Mouse (Mus musculus): ENCODE results near the gene Prdm1. TPM values are rescaled to one million over a fixed set of nuclear protein-coding genes. Genes with fewer than 3 reads are reported as not detected.

Gene Prdm1
- polyA plus RNA-seq, 1 experiment: 1.7 TPM

DNA sequence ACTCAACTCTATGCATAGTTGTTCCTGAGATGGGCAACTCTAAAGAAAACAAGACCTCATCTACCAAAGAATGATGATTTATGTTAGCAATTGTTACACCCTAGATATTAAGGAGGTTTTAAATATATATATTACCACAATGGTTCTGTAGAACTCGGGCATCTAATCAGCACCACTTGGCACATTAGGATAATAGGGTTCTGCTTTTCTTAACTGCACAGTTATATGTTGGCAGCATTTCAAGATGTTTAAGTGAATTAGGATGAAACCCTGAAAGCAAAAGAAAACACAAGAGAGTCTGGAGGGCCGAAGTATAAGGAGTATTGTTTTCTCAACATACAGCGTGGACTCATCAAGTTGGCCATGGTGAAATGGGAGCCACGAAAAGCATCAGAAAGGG lies 92.3 kb downstream of the Prdm1 start:
- H3K4me1 ChIP-seq (replicated peaks; ENCODE audit: control insufficient read depth, insufficient read depth, low read length): no peaks in the 10 kb centered on the region
- no peaks in the 10 kb centered on the region; the same call in 1 of the 2 replicates for H3K27me3 ChIP-seq (ENCODE audit: control insufficient read depth, insufficient read depth, low read length)
- no peak for DNase-seq
- WGBS: 95% methylated on average over 4 of the region's 4 CpGs
- no peak overlapping the region for H3K4me3 ChIP-seq (ENCODE audit: control insufficient read depth, insufficient read depth, low read length)
- no peaks in the 10 kb centered on the region for H3K36me3 ChIP-seq (ENCODE audit: control insufficient read depth, insufficient read depth, low read length)
- H3K27ac ChIP-seq (ENCODE audit: control insufficient read depth, insufficient read depth, low read length): no peak overlapping the region
- TF ChIP-seq POLR2A (IDR thresholded peaks at IDR 0.05; ENCODE audit: control insufficient read depth, extremely low read depth, insufficient read depth, low read length, poor library complexity) (no peak), CTCF (IDR thresholded peaks at IDR 0.05; ENCODE audit: borderline replicate concordance, control insufficient read depth, extremely low read depth, insufficient read depth, low read length, poor library complexity) (no peak)

DNA sequence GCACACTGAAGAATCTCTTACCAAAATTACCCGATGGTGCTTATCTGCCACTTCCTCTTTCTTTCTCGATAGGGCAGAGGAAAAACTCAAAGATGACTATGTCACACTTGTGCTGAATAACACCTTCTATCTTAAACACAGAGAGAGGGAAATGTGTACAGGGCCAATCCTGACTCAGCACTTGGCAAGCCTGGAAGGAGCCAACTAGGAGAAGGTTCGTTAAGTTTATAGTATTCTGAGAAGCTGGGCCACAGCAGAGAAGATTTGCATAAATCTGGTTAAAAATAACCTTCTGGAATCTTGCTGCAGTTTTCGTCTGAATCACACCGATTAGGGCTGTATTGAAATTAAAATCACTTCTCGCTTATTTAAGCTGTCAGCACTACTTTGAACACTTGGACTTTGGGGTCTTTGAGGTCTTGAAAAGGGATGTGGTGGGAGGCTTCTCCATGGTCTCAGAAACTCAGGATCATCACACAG lies 93.6 kb downstream of the Prdm1 start:
- TF ChIP-seq POLR2A (IDR thresholded peaks at IDR 0.05; ENCODE audit: control insufficient read depth, extremely low read depth, insufficient read depth, low read length, poor library complexity) (no peak), CTCF (IDR thresholded peaks at IDR 0.05; ENCODE audit: borderline replicate concordance, control insufficient read depth, extremely low read depth, insufficient read depth, low read length, poor library complexity) (no peak)
- Histone ChIP-seq H3K4me1 (replicated peaks; ENCODE audit: control insufficient read depth, insufficient read depth, low read length) (no peaks in the 10 kb centered on the region; the same call in 1 of the 2 replicates), H3K27me3 (ENCODE audit: control insufficient read depth, insufficient read depth, low read length) (no peaks in the 10 kb centered on the region; the same call in 1 of the 2 replicates), H3K4me3 (ENCODE audit: control insufficient read depth, insufficient read depth, low read length) (no peak overlapping the region), H3K36me3 (ENCODE audit: control insufficient read depth, insufficient read depth, low read length) (no peaks in the 10 kb centered on the region), H3K27ac (ENCODE audit: control insufficient read depth, insufficient read depth, low read length) (no peak overlapping the region)
- no peak for DNase-seq
- WGBS: 25% methylated on average over 6 of the region's 6 CpGs

DNA sequence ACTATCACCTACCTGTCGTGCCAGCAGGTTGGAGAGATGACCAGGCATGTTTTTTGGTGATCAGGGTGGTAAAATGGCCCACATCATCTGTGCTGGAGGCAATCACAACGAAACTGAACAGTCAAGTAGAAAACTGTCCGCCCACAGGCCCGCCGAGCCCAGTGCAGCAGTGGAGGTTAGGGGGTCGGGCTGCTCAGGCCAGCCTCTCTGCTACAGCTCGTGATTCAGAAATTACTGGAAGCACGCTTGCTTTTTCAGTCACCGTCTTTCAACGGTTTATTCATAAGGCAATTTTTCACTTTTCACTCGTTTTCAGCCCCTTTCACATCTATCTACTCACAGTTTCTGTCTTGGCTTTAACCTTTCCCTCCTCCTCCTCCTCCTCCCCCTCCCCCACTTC lies 96.1 kb downstream of the Prdm1 start:
- DNase-seq: no peak
- Histone ChIP-seq H3K27me3 (ENCODE audit: control insufficient read depth, insufficient read depth, low read length) (no peaks in the 10 kb centered on the region; the same call in 1 of the 2 replicates), H3K27ac (ENCODE audit: control insufficient read depth, insufficient read depth, low read length) (no peak overlapping the region), H3K36me3 (ENCODE audit: control insufficient read depth, insufficient read depth, low read length) (no peaks in the 10 kb centered on the region), H3K4me3 (ENCODE audit: control insufficient read depth, insufficient read depth, low read length) (no peak overlapping the region), H3K4me1 (replicated peaks; ENCODE audit: control insufficient read depth, insufficient read depth, low read length) (peaks cover 9% of the 10 kb centered on the region)
- TF ChIP-seq POLR2A (IDR thresholded peaks at IDR 0.05; ENCODE audit: control insufficient read depth, extremely low read depth, insufficient read depth, low read length, poor library complexity) (no peak), CTCF (IDR thresholded peaks at IDR 0.05; ENCODE audit: borderline replicate concordance, control insufficient read depth, extremely low read depth, insufficient read depth, low read length, poor library complexity) (no peak)
- 92% methylated on average over 11 of the region's 11 CpGs for WGBS

DNA sequence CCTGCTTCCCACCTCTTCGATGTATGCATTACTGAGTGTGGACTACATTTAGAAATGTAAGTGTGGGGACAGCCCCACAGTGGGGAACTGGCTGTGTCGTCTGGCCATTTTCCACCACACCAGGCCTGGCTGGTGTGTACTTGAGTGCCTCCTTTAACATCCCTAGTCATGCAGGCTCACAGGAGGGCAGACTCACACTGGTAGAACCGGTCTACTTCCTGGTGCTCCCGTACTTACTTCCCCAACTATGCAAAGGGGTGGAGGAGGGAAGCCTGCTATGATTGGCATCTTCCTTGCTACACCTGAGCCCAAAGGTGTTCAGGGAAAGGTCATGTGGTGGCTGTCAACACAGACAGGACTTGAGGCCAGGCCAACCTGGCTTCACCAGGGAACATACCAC lies 96.6 kb downstream of the Prdm1 start:
- Histone ChIP-seq H3K27me3 (ENCODE audit: control insufficient read depth, insufficient read depth, low read length) (no peaks in the 10 kb centered on the region), H3K27ac (ENCODE audit: control insufficient read depth, insufficient read depth, low read length) (no peak overlapping the region), H3K36me3 (ENCODE audit: control insufficient read depth, insufficient read depth, low read length) (no peaks in the 10 kb centered on the region), H3K4me3 (ENCODE audit: control insufficient read depth, insufficient read depth, low read length) (no peak overlapping the region), H3K4me1 (replicated peaks; ENCODE audit: control insufficient read depth, insufficient read depth, low read length) (peaks cover 9% of the 10 kb centered on the region)
- 82% methylated on average over 4 of the region's 4 CpGs for WGBS
- no peak for DNase-seq
- TF ChIP-seq POLR2A (IDR thresholded peaks at IDR 0.05; ENCODE audit: control insufficient read depth, extremely low read depth, insufficient read depth, low read length, poor library complexity) (no peak), CTCF (IDR thresholded peaks at IDR 0.05; ENCODE audit: borderline replicate concordance, control insufficient read depth, extremely low read depth, insufficient read depth, low read length, poor library complexity) (no peak)

DNA sequence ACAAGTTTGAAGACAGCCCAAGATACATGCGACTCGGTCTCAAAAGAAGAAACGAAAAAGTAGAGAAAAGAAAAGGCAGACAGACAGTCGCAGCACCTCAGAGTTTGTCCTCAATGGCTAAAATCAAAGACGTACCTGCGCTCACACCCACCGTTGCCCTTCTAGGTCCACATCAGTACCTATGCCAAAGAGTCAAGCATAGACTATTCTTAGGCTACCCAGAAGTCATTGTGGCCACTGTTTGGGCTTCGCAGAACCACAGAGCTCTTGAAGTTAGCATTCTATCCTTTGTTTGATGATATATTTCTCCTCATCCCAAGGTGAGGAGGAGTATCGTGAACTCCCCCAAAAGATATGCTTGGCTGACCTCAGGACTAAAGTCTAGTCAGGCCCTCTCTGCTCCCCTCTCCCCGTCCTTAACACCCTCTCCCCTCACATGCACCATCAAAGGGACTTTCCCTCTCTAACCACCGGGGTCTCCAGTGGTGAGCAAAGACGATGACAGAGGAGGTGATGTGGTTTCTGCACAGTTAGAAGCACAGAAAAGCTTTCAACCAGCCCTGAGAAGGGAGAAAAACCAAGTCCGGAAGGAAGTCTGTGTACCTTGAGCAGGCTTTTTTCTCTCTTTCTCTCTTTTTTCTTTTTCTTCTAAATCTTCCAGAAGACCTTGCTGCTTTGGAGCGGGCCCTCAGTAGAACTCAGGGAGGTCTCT lies 99.0 kb downstream of the Prdm1 start:
- TF ChIP-seq POLR2A (IDR thresholded peaks at IDR 0.05; ENCODE audit: control insufficient read depth, extremely low read depth, insufficient read depth, low read length, poor library complexity) (no peak), CTCF (IDR thresholded peaks at IDR 0.05; ENCODE audit: borderline replicate concordance, control insufficient read depth, extremely low read depth, insufficient read depth, low read length, poor library complexity) (no peak)
- Histone ChIP-seq H3K27ac (ENCODE audit: control insufficient read depth, insufficient read depth, low read length) (no peak overlapping the region), H3K4me1 (replicated peaks; ENCODE audit: control insufficient read depth, insufficient read depth, low read length) (peaks cover 9% of the 10 kb centered on the region), H3K36me3 (ENCODE audit: control insufficient read depth, insufficient read depth, low read length) (no peaks in the 10 kb centered on the region), H3K27me3 (ENCODE audit: control insufficient read depth, insufficient read depth, low read length) (no peaks in the 10 kb centered on the region), H3K4me3 (ENCODE audit: control insufficient read depth, insufficient read depth, low read length) (no peak overlapping the region)
- peak; percentile 42 for DNase-seq
- 44% methylated on average over 14 of the region's 14 CpGs for WGBS

DNA sequence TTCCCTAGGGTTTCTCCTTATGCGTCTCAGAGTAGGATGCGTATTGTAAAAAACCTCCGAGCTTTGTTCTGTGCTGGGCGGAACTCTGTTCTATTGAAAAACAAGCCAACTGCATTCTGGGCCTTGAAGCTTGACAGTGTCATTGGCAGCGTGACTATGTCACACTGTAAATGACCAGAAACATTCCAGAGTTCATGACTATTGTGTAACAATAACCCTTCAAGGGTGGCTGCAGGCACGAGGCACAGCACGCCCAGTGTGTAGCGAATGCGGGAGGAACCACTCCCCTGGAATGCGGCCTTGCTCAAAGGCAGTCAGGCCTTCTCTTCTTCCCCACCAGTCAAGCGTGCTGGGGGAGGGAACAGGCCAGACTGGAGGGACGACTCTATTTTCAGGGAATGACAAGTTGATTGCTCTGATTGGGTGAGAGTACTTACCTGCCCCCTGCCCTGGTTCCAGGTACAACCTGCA lies 100.4 kb downstream of the Prdm1 start:
- TF ChIP-seq POLR2A (IDR thresholded peaks at IDR 0.05; ENCODE audit: control insufficient read depth, extremely low read depth, insufficient read depth, low read length, poor library complexity) (no peak), CTCF (IDR thresholded peaks at IDR 0.05; ENCODE audit: borderline replicate concordance, control insufficient read depth, extremely low read depth, insufficient read depth, low read length, poor library complexity) (no peak)
- WGBS: 91% methylated on average over 12 of the region's 12 CpGs
- no peak for DNase-seq
- Histone ChIP-seq H3K4me1 (replicated peaks; ENCODE audit: control insufficient read depth, insufficient read depth, low read length) (peaks cover 9% of the 10 kb centered on the region), H3K4me3 (ENCODE audit: control insufficient read depth, insufficient read depth, low read length) (no peak overlapping the region), H3K27me3 (ENCODE audit: control insufficient read depth, insufficient read depth, low read length) (no peaks in the 10 kb centered on the region), H3K27ac (ENCODE audit: control insufficient read depth, insufficient read depth, low read length) (no peak overlapping the region), H3K36me3 (ENCODE audit: control insufficient read depth, insufficient read depth, low read length) (no peaks in the 10 kb centered on the region)

All from thymus, adult 2 months (tissue).